Mouse (Mus musculus) spleen, postnatal 36 days (tissue): ENCODE measurements around the gene Sik3.
"Not testable (repeated sequence)": the region's sequence is repeated elsewhere in the genome, so short reads cannot be mapped to it uniquely, and the experiment has no call there.

Experiments used
- DNase-seq, 2 experiments: peaks; one replicate each; pipeline ENCODE4 v3.0.0; 2022; ENCODE audit warnings: low spot score in 2 of 2, mixed read lengths in 1 of 2

The Sik3 gene

GRCm38 (mm10) chr9:46151704-46152040, 139.1 kb downstream of the Sik3 start:
- no peak for DNase-seq

DNA sequence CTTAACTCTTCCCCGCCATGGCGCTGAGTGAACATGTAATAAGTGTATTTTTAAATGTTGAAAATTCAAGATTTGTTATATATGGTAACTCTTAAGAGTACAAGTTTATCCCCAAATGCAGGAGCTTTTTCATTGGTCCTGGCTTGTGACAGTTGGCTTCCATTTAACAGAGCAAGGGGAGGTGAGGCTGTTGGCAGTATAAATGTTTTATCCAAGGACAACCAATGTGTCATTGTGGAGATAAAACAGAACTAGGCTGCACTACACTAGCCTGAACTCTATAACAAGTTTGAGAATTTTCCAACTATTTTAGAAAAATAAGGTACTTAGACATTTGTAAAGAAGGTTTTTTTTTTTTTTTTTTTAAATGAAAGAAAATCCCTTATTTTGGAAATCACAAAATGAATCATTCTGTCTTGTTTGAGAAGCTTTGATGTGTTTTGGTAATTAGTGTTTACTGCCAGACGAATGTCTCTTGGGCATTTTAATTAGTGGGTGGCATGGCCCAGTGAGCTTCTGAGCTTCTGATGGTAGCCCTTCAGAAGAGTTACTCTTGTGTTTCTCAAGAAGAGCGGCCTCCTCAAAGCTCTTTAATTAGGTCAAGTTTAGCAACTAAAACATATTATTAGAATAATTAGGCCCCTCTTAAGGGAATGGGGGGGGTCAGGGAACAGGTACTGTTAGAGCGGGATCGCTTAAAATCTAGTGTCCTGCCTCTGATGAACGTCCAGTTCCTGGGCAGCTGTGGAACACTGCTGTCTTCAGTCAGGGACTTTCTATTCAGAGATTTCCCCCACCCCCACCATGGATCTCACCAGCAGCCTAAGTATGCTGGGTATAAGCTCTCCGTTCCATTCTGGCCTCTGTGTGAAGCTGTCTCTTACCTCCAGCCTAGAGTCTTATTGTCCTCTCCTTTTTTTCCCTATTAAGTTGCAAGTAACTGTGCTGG, 139.7 kb downstream of the Sik3 start:
- no peak for DNase-seq

- no peak for DNase-seq
Observed at GRCm38 (mm10) chr9:46154469-46154868, 141.8 kb downstream of the Sik3 start.

DNA sequence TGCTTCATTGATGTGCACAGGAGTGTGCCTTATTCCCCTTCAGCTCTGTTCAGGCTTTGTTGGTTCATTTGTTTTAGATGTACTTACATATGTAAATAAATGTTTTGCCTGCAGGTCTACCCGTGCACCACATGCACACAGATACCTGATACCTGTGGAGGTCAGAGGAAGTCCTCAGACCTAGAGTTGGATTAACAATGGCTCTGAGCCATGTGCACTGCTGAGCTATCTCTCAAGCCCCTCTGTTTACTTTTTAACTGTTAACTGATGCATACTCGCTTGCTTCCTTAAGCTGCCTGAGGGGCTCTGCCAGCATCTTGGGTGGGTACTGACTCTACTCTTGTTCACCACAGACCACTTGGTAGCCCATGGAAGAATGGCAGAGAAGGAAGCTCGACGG, 142.4 kb downstream of the Sik3 start:
- DNase-seq, result no peak

DNA sequence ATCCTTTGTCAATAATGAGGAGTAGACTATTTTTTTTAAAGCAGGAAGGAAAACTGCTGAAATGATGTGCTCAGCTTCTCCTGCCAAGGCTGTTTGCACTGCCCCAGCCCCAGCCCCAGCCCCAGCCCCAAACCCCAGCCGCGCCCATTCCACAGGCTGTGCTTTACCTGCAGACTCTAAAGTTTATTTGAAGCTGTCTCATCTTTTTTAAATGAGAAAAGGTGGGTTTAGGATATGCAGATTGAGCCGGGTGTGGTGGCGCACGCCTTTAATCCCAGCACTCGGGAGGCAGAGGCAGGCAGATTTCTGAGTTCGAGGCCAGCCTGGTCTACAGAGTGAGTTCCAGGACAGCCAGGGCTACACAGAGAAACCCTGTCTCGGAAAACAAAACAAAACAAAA, 143.2 kb downstream of the Sik3 start:
- not testable (repeated sequence) for DNase-seq

DNA sequence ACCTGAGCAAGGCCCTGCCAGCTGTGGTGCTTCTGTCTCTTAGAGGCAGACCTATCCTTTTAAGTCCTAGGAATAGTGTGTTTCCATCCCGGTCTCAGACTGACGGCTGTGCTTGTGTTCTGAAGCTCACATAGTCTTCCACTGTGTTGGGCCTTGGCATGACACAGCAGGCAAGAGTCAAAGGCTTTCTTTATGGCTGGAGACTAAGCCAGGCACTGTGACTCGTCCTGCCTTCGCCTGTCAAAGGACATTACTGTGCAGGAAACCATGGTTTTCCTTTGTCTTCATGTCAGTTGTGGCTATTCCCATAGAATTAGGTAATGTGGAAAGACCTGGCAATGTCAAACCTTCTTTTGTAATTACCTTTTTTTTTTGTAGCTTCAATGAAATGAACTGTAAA, 144.1 kb downstream of the Sik3 start:
- DNase-seq, result no peak

GRCm38 (mm10) chr9:46158273-46158813, 145.7 kb downstream of the Sik3 start:
- no peak for DNase-seq

DNA sequence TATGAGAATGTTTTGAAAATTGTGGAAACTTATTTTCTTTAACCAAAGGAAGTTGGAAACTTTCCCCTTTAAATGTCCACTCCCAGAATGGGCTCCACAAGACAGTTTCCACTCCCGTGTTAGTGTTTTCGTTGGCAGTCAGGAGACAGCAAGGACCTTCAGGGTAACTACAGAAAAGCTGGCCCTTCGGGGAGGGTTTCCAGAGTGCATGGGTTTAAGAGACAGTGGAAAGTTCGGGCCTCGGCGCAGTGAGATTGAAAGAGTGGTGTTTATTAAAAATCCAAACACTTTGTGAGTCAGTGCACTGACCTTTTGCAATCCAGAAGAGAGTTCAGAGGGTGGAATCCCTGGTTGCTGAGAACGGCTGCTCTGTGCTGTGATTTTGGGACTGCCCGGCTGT, 150.8 kb downstream of the Sik3 start:
- DNase-seq, result no peak

DNA sequence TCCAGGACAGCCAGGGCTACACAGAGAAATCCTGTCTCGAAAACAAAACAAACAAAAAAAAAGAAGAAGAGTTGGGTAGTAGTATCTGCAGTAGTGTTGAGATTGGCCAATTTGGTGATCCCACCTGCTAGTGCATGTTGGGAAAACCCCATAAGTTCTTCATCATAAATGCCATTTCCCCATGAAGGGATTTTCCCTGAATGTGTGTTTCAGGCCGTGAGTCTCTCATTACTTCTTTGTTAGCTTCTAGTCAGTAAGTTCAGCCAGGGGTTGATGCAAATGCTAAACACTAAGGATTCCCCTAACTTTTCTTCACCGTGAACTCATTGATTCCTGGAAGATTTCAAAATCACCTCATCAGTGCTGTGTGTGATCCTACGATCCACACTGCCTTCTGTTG, 156.2 kb downstream of the Sik3 start:
- DNase-seq, result no peak

- no peak for DNase-seq
Observed at GRCm38 (mm10) chr9:46172251-46172650, 159.6 kb downstream of the Sik3 start.

- DNase-seq, result no peak
Observed at GRCm38 (mm10) chr9:46172953-46173352, 160.3 kb downstream of the Sik3 start.

GRCm38 (mm10) chr9:46173919-46174318, 161.3 kb downstream of the Sik3 start:
- DNase-seq, result no peak

DNA sequence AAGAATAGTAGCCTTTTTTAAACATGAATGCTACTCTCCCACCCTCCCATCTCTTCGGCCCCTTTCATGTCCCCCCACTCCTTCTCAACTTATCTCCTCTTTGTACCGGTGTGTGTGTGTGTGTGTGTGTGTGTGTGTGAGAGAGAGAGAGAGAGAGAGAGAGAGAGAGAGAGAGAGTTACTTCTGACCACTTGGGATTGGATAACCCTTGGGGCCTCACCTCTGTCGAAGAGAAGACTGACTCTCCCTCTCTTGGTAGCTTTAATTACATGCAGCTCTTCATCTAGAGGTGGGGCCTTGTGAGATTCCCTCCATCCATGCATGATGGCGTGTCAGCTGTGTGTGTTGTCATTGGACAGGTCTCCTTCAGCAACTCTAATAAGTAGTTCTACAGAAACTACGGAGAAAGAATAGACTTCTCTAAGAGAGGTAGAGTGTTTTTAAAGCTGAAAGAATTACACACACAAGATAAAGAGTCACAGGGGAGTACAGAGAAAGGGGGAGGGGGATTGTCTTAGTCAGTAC, 162.2 kb downstream of the Sik3 start:
- DNase-seq, result no peak

- peak; percentile 64 to 74 for DNase-seq
Observed at GRCm38 (mm10) chr9:46175300-46175699, 162.7 kb downstream of the Sik3 start.

DNA sequence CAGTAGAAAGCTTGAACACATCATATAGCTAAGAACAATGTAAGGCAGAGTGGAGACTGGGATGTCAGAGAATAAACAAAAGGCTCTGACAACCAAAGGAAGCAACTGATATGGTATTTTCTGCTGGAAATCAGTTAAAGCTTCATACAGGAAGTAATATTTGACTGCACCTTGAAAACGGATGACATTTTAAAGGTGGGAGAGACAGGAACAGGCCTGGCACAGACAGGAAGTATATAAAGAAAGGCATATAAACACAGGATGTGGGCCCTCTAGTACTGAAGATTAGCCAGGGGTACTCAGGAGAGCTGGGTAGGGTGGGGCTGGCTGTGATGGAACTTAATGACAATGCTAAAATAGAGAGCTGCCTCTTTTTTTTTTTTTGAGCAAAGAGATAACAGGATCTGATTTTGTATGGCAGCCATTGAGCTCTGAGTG, 163.3 kb downstream of the Sik3 start:
- DNase-seq, result peak; percentile 52 to 55

- DNase-seq, result no peak
Observed at GRCm38 (mm10) chr9:46176613-46177012, 164.0 kb downstream of the Sik3 start.

GRCm38 (mm10) chr9:46178595-46178994, 166.0 kb downstream of the Sik3 start:
- DNase-seq, result no peak

- no peak for DNase-seq
Observed at GRCm38 (mm10) chr9:46181297-46181696, 168.7 kb downstream of the Sik3 start.

- DNase-seq, result no peak
Observed at GRCm38 (mm10) chr9:46184542-46184941, 171.9 kb downstream of the Sik3 start.

- peak in 1 of 2 experiments; percentile 25 for DNase-seq
Observed at GRCm38 (mm10) chr9:46185191-46185590, 172.6 kb downstream of the Sik3 start.

DNA sequence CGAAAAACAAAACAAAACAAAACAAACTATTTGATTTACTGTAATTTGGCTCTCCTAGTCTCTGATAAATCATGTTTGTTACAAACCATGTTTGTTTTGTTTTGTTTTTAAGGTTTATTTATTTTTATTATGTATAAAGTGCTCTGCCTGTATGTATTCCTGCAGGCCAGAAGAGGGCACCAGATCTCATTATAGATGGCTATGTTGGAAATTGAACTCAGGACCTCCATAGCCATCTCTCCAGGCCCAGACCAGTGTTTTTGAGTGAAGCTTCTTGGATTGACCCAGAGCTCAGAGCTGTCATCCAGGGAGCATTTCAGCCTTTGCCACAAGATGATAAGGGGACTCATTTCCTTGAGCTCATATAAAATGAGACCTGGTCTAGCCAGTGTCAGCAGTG, 173.8 kb downstream of the Sik3 start:
- DNase-seq, result no peak

DNA sequence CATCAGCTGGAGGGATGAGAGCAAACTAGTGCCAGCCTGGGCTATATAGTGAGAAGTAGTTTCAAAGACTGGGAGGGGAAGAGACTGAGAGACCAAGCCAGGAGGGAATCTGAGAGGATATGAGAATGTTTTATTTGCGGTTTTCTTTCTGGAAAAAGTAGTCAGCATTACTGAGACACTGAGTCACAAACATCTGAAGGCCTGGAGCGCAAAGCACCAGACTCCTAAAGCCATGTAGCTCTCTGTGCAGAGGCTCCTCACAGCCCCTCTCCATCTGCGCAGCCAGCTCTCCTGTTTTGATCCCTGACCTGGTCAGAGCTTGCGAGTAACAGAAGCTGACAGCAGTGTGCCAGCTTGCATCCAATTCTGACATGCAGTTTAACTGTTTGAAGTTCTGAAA, 175.8 kb downstream of the Sik3 start:
- no peak for DNase-seq

DNA sequence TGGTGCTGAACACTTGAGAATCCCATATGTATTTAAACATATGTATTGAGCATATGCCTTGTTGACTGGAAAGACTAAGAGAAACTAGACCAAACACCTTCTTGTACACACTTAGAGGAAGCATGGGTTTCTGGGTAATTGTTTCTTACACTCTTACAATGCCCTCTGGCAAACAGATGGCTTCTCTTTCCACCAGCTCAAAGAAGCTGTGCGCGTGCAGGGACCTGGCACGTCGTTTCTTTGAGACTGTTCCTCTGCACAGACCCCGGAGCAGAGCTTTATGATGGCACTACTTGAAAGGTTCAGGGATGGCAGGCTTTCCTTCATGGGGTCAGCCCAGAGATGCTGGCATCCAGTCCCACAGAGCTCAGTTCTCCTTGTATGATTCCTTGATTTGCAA, 176.3 kb downstream of the Sik3 start:
- no peak for DNase-seq
